In the genomic region with DNA sequence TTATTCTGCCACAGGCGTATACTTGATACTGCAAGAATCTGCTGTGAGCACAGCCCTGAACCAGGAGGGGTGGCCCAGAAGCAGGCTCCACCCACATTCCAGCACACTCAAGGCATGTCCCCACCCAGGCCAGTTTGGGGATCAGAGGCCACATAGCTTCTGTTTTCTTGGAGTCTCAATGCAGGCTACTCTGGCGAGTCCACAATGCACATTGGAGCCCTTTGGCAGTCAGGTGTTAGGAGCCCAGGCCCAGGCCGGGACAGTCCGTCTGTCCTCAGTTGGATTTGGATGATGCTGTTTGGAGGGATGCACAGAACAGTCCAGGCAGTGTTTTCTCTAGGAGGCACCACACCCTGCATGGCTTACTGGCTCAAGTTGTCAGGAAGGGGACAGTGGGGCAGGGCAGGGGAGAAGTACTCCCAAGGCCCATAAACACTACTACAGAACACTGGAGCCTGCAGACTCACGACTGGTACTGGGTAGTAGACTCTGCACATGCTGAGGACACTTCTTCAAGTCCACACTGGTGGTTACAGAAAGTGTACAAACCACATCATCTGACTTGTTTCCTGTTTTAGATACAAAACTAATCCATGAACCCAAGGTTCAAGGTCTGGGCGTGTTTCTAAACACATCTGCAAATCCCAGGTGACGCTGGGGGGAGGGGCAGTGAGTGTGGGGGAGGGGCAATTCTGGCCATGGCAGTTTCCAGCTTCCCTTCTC, we compare ENCODE assay signal across 8 mouse cellular contexts. TPM values are rescaled to one million over a fixed set of nuclear protein-coding genes. Genes with fewer than 3 reads are reported as not detected.
A peak's percentile ranks its signal among the peaks of the same experiment; 100 is the strongest.
DNase-seq lines count a peak whose midpoint lies in the region; ATAC-seq lines count a peak whose summit lies in the region.

No protein-coding gene starts in this region.

- no peak overlapping the region for H3K4me2 ChIP-seq in hindbrain, embryonic 16.5 days (ENCODE audit: low read length)
- no peak overlapping the region for H3K4me2 ChIP-seq in intestine, embryonic 16.5 days (ENCODE audit: low read depth, low read length)
- no peak overlapping the region; the same call in 1 of the 2 replicates for H3K4me2 ChIP-seq in liver, embryonic 15.5 days

- peaks cover 37% of the 10 kb centered on the region for H3K4me1 ChIP-seq in hindbrain, embryonic 10.5 days (replicated peaks)
- peaks cover 3% of the 10 kb centered on the region; the same call in 1 of the 2 replicates for H3K4me1 ChIP-seq in hindbrain, embryonic 16.5 days (ENCODE audit: control insufficient read depth, insufficient read depth, low read depth, low read length)
- peaks cover 22% of the 10 kb centered on the region for H3K4me1 ChIP-seq in intestine, embryonic 16.5 days (ENCODE audit: control insufficient read depth, insufficient read depth, low read length)
- peaks cover 25% of the 10 kb centered on the region for H3K4me1 ChIP-seq in liver, embryonic 15.5 days (replicated peaks)

- no peak for ATAC-seq in hindbrain, embryonic 16.5 days
- ATAC-seq in intestine, embryonic 16.5 days = peak; percentile 80
- ATAC-seq in liver, embryonic 15.5 days (ENCODE audit: insufficient read depth) = peak; percentile 55

- WGBS in hindbrain, embryonic 10.5 days = 37% methylated on average over 7 of the region's 7 CpGs
- WGBS in hindbrain, embryonic 16.5 days = 43% methylated on average over 7 of the region's 7 CpGs
- WGBS in intestine, embryonic 16.5 days = 33% methylated on average over 7 of the region's 7 CpGs
- 49% methylated on average over 7 of the region's 7 CpGs for WGBS in liver, embryonic 15.5 days (ENCODE audit: insufficient replicate concordance)

- H3K36me3 ChIP-seq in hindbrain, embryonic 10.5 days = peaks cover 63% of the 10 kb centered on the region
- H3K36me3 ChIP-seq in hindbrain, embryonic 16.5 days (ENCODE audit: control insufficient read depth, insufficient read depth, low read length) = 0 out of 2 replicates have a peak, but pooled peaks cover 11% of the 10 kb centered on the region
- H3K36me3 ChIP-seq in intestine, embryonic 16.5 days (ENCODE audit: control insufficient read depth, insufficient read depth, low read length) = peaks cover 22% of the 10 kb centered on the region
- H3K36me3 ChIP-seq in liver, embryonic 15.5 days (replicated peaks) = peaks cover 29% of the 10 kb centered on the region

- 0 out of 2 replicates have a peak overlapping the region, but pooled peaks have one; percentile 7 for H3K4me3 ChIP-seq in hindbrain, embryonic 10.5 days
- H3K4me3 ChIP-seq in hindbrain, embryonic 16.5 days (ENCODE audit: low read length) = no peak overlapping the region
- H3K4me3 ChIP-seq in intestine, embryonic 16.5 days (ENCODE audit: low read length) = no peak overlapping the region
- H3K4me3 ChIP-seq in liver, embryonic 15.5 days (replicated peaks) = no peak overlapping the region

- DNase-seq in hindbrain, embryonic 10.5 days (ENCODE audit: low spot score) = peak; percentile 63
- DNase-seq in embryo, embryonic 11 days = peak; percentile 62
- DNase-seq in urinary bladder, postnatal 14 days (ENCODE audit: low spot score) = peak; percentile 66
- no peak for DNase-seq in cerebellum, adult 9-10 months
- no peak for DNase-seq in spleen, adult 18-20 months

- H3K9me3 ChIP-seq in hindbrain, embryonic 10.5 days = no peaks in the 10 kb centered on the region
- no peaks in the 10 kb centered on the region for H3K9me3 ChIP-seq in hindbrain, embryonic 16.5 days (ENCODE audit: control insufficient read depth, low read length)
- no peaks in the 10 kb centered on the region for H3K9me3 ChIP-seq in intestine, embryonic 16.5 days (ENCODE audit: control insufficient read depth, low read length)
- no peaks in the 10 kb centered on the region for H3K9me3 ChIP-seq in liver, embryonic 15.5 days (replicated peaks)

- H3K27me3 ChIP-seq in hindbrain, embryonic 10.5 days (ENCODE audit: insufficient read depth, poor library complexity, severe bottlenecking) = no peaks in the 10 kb centered on the region
- H3K27me3 ChIP-seq in hindbrain, embryonic 16.5 days (replicated peaks; ENCODE audit: control insufficient read depth, insufficient read depth, low read length) = no peaks in the 10 kb centered on the region
- H3K27me3 ChIP-seq in intestine, embryonic 16.5 days (replicated peaks; ENCODE audit: control insufficient read depth, insufficient read depth, low read length) = no peaks in the 10 kb centered on the region
- H3K27me3 ChIP-seq in liver, embryonic 15.5 days = no peaks in the 10 kb centered on the region

- H3K9ac ChIP-seq in hindbrain, embryonic 16.5 days (ENCODE audit: low read depth, low read length) = no peak overlapping the region
- H3K9ac ChIP-seq in intestine, embryonic 16.5 days (ENCODE audit: low read depth, low read length) = no peak overlapping the region
- H3K9ac ChIP-seq in liver, embryonic 15.5 days = no peak overlapping the region

- H3K27ac ChIP-seq in hindbrain, embryonic 10.5 days = peak overlapping the region; percentile 59
- H3K27ac ChIP-seq in hindbrain, embryonic 16.5 days (ENCODE audit: low read depth, low read length) = no peak overlapping the region
- peak overlapping the region; percentile 65 for H3K27ac ChIP-seq in intestine, embryonic 16.5 days (ENCODE audit: low read length)
- H3K27ac ChIP-seq in liver, embryonic 15.5 days (replicated peaks) = peak overlapping the region; percentile 62

RNA-seq across cellular contexts. Expression of a gene that starts 13.5 kb away (rescaled TPM):
- polyA plus RNA-seq in hindbrain, embryonic 10.5 days (2016; fragmentation: Nextera tagmentation; extraction: Ambion mirVana) = 25.2 and 28.9 TPM in 2 replicates
- 15.4 and 19.3 TPM in 2 replicates for polyA plus RNA-seq in hindbrain, embryonic 16.5 days (2015; fragmentation: Nextera tagmentation; extraction: Ambion mirVana)
- polyA plus RNA-seq in intestine, embryonic 16.5 days (2015; fragmentation: Nextera tagmentation; extraction: Ambion mirVana) = 19.1 and 20.4 TPM in 2 replicates
- polyA plus RNA-seq in liver, embryonic 15.5 days (2015; fragmentation: Nextera tagmentation; extraction: Ambion mirVana) = 8.8 and 9.6 TPM in 2 replicates

RNA-seq across cellular contexts. Expression of a gene that starts 49.6 kb away (rescaled TPM):
- polyA plus RNA-seq in hindbrain, embryonic 10.5 days (2016; fragmentation: Nextera tagmentation; extraction: Ambion mirVana) = 23.8 and 29.7 TPM in 2 replicates
- 24.9 and 25.6 TPM in 2 replicates for polyA plus RNA-seq in hindbrain, embryonic 16.5 days (2015; fragmentation: Nextera tagmentation; extraction: Ambion mirVana)
- 14.8 and 15.9 TPM in 2 replicates for polyA plus RNA-seq in intestine, embryonic 16.5 days (2015; fragmentation: Nextera tagmentation; extraction: Ambion mirVana)
- polyA plus RNA-seq in liver, embryonic 15.5 days (2015; fragmentation: Nextera tagmentation; extraction: Ambion mirVana) = 6.0 and 6.1 TPM in 2 replicates

RNA-seq across cellular contexts. Expression of a gene that starts 57.9 kb away (rescaled TPM):
- 39.1 and 46.4 TPM in 2 replicates for polyA plus RNA-seq in hindbrain, embryonic 10.5 days (2016; fragmentation: Nextera tagmentation; extraction: Ambion mirVana)
- 13.3 and 15.1 TPM in 2 replicates for polyA plus RNA-seq in hindbrain, embryonic 16.5 days (2015; fragmentation: Nextera tagmentation; extraction: Ambion mirVana)
- 7.4 and 8.4 TPM in 2 replicates for polyA plus RNA-seq in intestine, embryonic 16.5 days (2015; fragmentation: Nextera tagmentation; extraction: Ambion mirVana)
- polyA plus RNA-seq in liver, embryonic 15.5 days (2015; fragmentation: Nextera tagmentation; extraction: Ambion mirVana) = 2.8 and 3.1 TPM in 2 replicates

Comparison
In these comparisons a context has a peak if more than half of its experiments do, and no peak if none do; other contexts are left out.
1. DNase-seq: peak in hindbrain, embryonic 10.5 days (single experiment), embryo, embryonic 11 days (single experiment) and urinary bladder, postnatal 14 days (single experiment); none in cerebellum, adult 9-10 months (single experiment) and spleen, adult 18-20 months (0 of 2).